Mouse (Mus musculus): ENCODE measurements around the gene Mt1.

DNA sequence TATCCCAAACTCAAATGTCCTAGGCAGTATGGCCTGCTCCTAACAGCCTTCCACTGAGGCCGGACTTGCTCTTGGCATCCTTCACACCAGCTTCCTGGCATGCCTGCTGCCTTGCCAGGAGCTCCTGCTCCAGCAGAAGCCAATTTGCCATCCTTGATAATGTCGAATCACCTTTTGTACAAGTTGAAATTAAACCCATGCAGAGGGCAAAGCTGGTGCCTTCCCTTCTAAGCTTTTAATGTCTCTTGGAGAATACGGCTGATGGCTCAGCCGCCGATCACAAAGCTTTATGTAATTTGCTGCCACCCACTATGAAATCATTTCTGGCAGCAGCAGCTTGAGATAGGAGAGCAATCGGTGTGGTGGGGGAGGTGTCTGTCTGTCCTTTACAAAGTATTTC, 30.8 kb downstream of the Mt1 start:
- TF ChIP-seq CTCF (IDR thresholded peaks at IDR 0.05; ENCODE audit: extremely low read depth, insufficient read length, insufficient replicate concordance, low read depth, low read length): no peak
- TF ChIP-seq POLR2A (IDR thresholded peaks at IDR 0.05; ENCODE audit: low read depth, low read length): no peak

All from small intestine, adult 2 months (tissue).